Mouse (Mus musculus): ENCODE data around the gene Odaph. TPM values are rescaled to one million over a fixed set of nuclear protein-coding genes. Genes with fewer than 3 reads are reported as not detected.

Odaph gene
- polyA plus RNA-seq, 1 experiment from 2014 or later: not detected

DNA sequence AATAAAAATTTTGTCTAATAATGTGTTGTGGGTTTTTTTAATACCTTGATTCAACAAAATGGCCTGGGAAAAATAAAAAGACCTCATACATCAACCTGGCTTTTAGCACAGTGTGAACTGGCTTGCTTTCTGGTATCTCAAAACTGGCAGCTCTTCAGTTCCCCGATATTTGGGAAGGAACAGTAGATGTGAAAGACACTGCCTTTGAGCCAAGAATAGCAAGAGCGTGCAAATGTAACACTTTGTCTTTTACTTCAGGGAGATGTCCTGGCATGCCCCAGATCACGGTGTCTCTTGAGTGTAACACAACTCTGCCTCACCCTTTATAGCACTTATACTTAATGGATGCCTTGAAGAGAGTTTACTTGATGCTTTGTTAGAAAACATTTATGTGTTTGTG is 15.2 kb upstream of the Odaph start:
- ATAC-seq: no peak
- 94% methylated on average over 3 of the region's 3 CpGs for WGBS
- H3K36me3 ChIP-seq (ENCODE audit: poor library complexity, severe bottlenecking): no peaks in the 10 kb centered on the region

DNA sequence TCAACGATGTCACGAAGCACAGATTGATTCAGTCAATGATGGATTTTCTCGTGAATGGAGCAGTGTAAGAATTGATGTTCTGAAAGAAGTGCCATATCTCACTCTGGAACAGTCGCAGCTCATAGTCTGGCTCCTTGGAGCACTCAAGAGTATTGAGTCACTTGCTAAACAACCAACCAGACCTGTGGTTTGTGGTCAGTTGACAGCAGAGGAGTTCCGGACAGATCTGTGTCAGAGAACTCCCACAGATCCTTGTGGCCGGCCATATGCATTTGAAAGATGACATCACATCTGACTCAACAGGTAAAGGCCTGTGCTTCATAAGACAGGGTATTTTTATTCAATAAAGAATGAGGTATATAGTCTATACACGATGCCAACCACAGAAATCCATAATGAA is 13.3 kb upstream of the Odaph start:
- H3K9ac ChIP-seq: no peak overlapping the region
- no peak overlapping the region for H3K4me3 ChIP-seq
- 95% methylated on average over 7 of the region's 7 CpGs for WGBS
- no peak overlapping the region for H3K27ac ChIP-seq
- no peaks in the 10 kb centered on the region for H3K27me3 ChIP-seq
- H3K36me3 ChIP-seq (ENCODE audit: poor library complexity, severe bottlenecking): no peaks in the 10 kb centered on the region
- ATAC-seq: no peak
- no peak overlapping the region for H3K4me2 ChIP-seq
- H3K4me1 ChIP-seq: no peaks in the 10 kb centered on the region
- no peaks in the 10 kb centered on the region for H3K9me3 ChIP-seq (replicated peaks)

More for the DNA sequence above, 15.2 kb upstream of the Odaph start:
- Histone ChIP-seq H3K9ac (no peak overlapping the region), H3K4me3 (no peak overlapping the region), H3K4me1 (no peaks in the 10 kb centered on the region), H3K4me2 (no peak overlapping the region), H3K9me3 (replicated peaks) (no peaks in the 10 kb centered on the region), H3K27ac (no peak overlapping the region), H3K27me3 (no peaks in the 10 kb centered on the region)

DNA sequence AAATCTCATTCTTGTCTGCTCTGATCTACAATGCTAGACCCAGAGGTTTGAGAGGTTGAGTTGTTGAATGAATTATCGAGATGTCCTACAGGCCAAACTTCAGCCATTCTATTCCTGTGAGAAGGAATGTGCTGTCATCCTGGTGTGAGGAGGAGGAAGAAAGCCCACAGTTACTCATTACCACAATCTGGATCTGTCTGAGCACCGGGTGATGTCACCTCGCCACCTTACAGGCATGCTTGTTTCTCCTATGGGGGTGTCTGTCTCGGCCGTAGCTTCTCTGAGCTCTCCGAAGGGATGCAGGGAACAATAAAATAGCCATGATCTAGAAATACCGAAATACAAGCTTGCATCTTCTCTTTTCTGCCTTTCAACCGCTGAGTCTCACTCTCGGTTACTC is 11.5 kb upstream of the Odaph start:
- no peaks in the 10 kb centered on the region for H3K36me3 ChIP-seq (ENCODE audit: poor library complexity, severe bottlenecking)
- 95% methylated on average over 9 of the region's 9 CpGs for WGBS
- H3K4me2 ChIP-seq: no peak overlapping the region
- no peaks in the 10 kb centered on the region for H3K9me3 ChIP-seq (replicated peaks)
- H3K27me3 ChIP-seq: no peaks in the 10 kb centered on the region
- no peak overlapping the region for H3K27ac ChIP-seq
- ATAC-seq: no peak
- H3K9ac ChIP-seq: no peak overlapping the region
- H3K4me3 ChIP-seq: no peak overlapping the region
- no peaks in the 10 kb centered on the region for H3K4me1 ChIP-seq

DNA sequence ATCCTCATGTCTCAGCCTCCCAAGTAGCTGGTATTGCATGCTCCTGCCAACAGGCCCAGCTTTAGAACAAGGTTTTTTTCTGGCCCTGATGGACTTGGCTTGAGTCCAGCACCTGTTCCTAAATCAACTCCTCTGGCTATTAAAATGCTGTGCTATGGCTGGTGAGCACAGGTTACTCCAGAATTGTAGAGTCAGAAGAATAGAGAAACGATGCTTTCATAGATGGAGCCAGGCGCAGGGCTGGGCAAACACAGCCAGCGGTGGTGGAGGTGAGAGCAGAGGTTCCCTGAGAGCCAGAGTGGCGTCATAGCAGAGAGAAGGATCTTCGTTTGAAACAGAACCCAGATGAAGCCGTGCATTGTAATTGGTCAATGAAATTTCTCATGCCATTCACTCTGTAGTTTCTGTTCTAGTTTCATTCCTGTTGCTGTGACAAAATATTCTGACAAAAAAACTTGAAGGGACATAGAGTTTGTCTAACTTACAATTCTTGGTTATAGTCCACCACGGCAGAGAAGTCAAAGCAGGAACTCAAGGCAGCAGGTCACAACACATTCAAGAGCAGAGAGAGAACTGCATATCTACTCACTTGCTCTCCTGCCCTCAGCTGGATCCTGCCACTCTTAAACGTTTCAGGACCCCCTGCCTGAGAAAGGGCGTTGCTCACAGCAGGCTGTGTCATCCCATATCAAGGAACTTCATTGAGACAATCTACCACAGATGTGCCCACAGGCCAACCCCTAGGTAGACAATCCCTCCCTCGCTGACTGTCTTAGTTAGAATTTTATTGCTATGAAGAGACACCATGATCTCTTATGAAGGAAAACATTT is 10.5 kb upstream of the Odaph start:
- H3K9ac ChIP-seq: no peak overlapping the region
- H3K27me3 ChIP-seq: no peaks in the 10 kb centered on the region
- no peaks in the 10 kb centered on the region for H3K36me3 ChIP-seq (ENCODE audit: poor library complexity, severe bottlenecking)
- ATAC-seq: no peak
- no peak overlapping the region for H3K4me3 ChIP-seq
- H3K27ac ChIP-seq: no peak overlapping the region
- no peak overlapping the region for H3K4me2 ChIP-seq
- no peaks in the 10 kb centered on the region for H3K4me1 ChIP-seq
- H3K9me3 ChIP-seq (replicated peaks): no peaks in the 10 kb centered on the region
- 78% methylated on average over 10 of the region's 10 CpGs for WGBS

DNA sequence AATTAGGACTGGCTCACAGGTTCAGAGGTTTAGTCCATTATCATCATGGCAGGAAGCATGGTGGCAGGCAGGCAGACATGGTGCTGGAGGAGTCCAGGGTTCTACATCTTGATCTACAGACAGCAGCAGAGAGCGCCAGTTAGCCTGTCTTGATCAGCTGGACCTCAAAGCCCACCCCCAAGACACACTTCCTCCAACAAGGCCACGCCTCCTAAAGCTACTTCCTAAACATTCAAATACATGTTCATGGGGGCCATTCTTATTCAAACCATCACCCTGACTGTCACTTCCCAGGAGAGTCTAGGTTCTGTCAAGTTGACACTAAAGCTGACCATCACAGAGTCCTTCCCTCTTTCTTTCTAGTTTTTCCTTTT is 9.9 kb upstream of the Odaph start:
- Histone ChIP-seq H3K36me3 (ENCODE audit: poor library complexity, severe bottlenecking) (no peaks in the 10 kb centered on the region), H3K4me3 (no peak overlapping the region), H3K4me2 (no peak overlapping the region), H3K9ac (no peak overlapping the region), H3K9me3 (replicated peaks) (no peaks in the 10 kb centered on the region), H3K27me3 (no peaks in the 10 kb centered on the region), H3K27ac (no peak overlapping the region), H3K4me1 (no peaks in the 10 kb centered on the region)
- no peak for ATAC-seq
- WGBS: 72% methylated on average over 2 of the region's 2 CpGs

DNA sequence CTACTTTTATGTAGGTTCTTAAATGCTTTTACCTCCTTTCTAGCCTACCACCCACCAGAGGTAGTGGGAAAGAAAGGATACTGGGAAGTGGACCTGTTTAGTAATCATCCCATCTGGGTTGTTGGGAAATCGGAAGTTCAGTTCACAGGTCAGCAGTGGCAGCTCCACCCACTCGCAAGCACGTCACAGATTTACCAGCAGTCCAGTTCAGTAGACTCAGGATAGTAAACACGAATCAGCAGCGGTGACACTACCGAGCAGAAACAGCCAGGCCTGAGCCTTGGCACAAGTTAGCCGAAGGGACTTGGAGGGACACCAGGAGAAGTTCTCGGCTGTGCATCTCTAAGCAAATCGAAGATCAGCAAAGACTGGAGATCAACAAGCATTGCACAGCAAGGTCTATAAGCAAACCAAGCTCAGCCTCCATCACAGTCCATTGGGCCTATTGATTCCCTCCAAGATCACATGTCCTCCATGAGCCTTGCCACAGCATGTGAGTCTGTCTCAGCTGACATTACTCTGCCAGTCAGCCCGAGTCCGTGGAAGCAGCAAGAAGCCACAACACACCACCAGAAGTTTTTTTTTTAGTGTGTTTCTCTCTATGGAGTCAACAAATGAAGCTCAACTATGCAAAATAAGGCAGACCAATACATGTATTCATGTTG is 6.0 kb upstream of the Odaph start:
- ATAC-seq: no peak
- no peaks in the 10 kb centered on the region for H3K27me3 ChIP-seq
- WGBS: 94% methylated on average over 11 of the region's 11 CpGs

DNA sequence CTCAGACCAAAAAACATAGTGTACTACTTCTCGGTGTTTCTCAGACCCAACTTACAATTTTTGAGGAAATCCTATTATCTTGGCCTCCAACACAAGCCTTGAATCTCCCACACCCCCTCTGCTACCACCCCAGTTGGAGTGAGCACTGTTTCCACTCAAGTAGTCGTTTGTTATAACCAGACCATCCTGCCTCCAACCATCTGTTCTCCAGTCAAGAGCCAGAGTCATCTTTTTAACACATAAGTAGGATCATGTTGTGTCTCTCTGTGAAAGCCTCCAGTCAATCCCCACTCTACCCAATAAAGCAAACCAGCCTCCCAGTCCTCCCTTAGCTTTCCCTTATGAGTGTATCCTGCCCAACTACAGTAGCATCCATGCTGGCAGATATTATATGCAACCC is 3.8 kb upstream of the Odaph start:
- 66% methylated on average over 2 of the region's 2 CpGs for WGBS
- Histone ChIP-seq H3K27me3 (no peaks in the 10 kb centered on the region), H3K4me2 (no peak overlapping the region), H3K4me3 (no peak overlapping the region), H3K9ac (no peak overlapping the region), H3K27ac (no peak overlapping the region), H3K9me3 (replicated peaks) (no peaks in the 10 kb centered on the region), H3K4me1 (no peaks in the 10 kb centered on the region), H3K36me3 (ENCODE audit: poor library complexity, severe bottlenecking) (no peaks in the 10 kb centered on the region)
- no peak for ATAC-seq

More for the DNA sequence above, 6.0 kb upstream of the Odaph start:
- H3K4me3 ChIP-seq: no peak overlapping the region
- no peak overlapping the region for H3K27ac ChIP-seq
- no peaks in the 10 kb centered on the region for H3K9me3 ChIP-seq (replicated peaks)
- H3K9ac ChIP-seq: no peak overlapping the region
- no peak overlapping the region for H3K4me2 ChIP-seq
- H3K36me3 ChIP-seq (ENCODE audit: poor library complexity, severe bottlenecking): no peaks in the 10 kb centered on the region
- H3K4me1 ChIP-seq: no peaks in the 10 kb centered on the region

DNA sequence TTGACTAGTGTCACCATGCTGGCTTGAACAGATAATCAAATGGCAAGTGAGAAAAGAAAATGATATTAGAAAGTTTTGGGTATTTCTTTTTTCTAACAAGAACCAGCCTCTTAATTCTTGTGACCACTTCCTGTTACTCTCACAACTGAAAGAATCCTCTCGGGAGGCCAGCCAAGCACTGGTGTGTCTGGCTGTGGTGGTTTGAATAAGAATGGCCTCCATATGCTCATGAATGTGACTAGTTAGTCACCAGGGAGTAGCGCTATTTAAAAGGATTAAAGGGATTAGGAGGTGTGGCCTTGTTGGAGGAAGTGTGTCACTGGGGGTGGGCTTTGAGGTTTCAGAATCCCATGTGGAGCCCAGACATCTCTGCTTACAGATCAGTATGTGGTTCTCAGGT is 1.6 kb upstream of the Odaph start:
- ATAC-seq: no peak
- Histone ChIP-seq H3K9me3 (replicated peaks) (no peaks in the 10 kb centered on the region), H3K4me1 (no peaks in the 10 kb centered on the region), H3K4me3 (no peak overlapping the region), H3K36me3 (ENCODE audit: poor library complexity, severe bottlenecking) (no peaks in the 10 kb centered on the region), H3K4me2 (no peak overlapping the region), H3K9ac (no peak overlapping the region), H3K27ac (no peak overlapping the region), H3K27me3 (no peaks in the 10 kb centered on the region)
- 18% methylated on average over 2 of the region's 2 CpGs for WGBS

DNA sequence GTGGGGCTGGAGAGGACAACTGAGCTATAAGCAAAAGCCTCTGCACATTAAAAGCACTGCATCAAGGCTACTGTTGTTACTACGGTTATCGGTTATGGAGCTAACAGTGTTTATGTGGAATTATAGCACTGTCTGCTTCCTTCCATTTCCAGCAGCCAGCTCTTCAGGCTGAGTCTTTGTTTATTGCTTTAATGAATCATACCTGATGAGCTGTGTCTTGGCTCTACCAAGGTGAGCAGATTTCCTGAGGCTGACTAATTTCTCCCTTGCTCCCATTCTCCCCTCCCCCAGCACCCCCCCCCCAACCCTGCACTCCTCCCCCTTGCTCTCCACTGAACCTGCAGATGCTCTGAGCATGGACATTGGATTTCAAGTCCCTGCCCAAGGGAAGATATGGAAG is 524 bp downstream of the Odaph start:
- Histone ChIP-seq H3K27ac (no peak overlapping the region), H3K9me3 (replicated peaks) (no peaks in the 10 kb centered on the region), H3K27me3 (no peaks in the 10 kb centered on the region), H3K9ac (no peak overlapping the region), H3K4me3 (no peak overlapping the region), H3K4me1 (no peaks in the 10 kb centered on the region), H3K4me2 (no peak overlapping the region), H3K36me3 (ENCODE audit: poor library complexity, severe bottlenecking) (no peaks in the 10 kb centered on the region)
- no peak for ATAC-seq
- 89% methylated on average over 2 of the region's 2 CpGs for WGBS

DNA sequence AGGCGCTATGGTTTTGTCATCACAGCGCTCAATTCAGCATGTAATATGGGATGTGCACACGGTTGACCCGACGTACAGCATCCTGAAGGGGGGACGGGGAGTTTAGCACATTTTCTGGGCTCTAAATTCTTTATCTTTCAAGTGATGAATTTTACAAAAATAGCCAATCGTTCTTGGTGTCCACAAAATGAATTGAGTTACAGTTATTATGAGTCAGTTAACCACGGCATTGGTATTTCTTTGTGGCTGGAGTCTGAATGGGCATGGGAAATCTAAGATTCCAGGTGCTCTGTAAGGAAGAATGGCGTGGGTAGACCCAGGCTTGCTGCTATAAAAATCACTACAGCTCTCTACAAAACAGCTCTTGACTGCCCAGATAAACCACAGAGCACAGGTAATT is 2.0 kb downstream of the Odaph start:
- H3K9me3 ChIP-seq (replicated peaks): no peaks in the 10 kb centered on the region
- H3K4me2 ChIP-seq: no peak overlapping the region
- no peak for ATAC-seq
- no peaks in the 10 kb centered on the region for H3K27me3 ChIP-seq
- no peak overlapping the region for H3K9ac ChIP-seq
- H3K4me1 ChIP-seq: no peaks in the 10 kb centered on the region
- no peak overlapping the region for H3K4me3 ChIP-seq
- H3K27ac ChIP-seq: no peak overlapping the region
- no peaks in the 10 kb centered on the region for H3K36me3 ChIP-seq (ENCODE audit: poor library complexity, severe bottlenecking)
- WGBS: 79% methylated on average over 9 of the region's 9 CpGs

DNA sequence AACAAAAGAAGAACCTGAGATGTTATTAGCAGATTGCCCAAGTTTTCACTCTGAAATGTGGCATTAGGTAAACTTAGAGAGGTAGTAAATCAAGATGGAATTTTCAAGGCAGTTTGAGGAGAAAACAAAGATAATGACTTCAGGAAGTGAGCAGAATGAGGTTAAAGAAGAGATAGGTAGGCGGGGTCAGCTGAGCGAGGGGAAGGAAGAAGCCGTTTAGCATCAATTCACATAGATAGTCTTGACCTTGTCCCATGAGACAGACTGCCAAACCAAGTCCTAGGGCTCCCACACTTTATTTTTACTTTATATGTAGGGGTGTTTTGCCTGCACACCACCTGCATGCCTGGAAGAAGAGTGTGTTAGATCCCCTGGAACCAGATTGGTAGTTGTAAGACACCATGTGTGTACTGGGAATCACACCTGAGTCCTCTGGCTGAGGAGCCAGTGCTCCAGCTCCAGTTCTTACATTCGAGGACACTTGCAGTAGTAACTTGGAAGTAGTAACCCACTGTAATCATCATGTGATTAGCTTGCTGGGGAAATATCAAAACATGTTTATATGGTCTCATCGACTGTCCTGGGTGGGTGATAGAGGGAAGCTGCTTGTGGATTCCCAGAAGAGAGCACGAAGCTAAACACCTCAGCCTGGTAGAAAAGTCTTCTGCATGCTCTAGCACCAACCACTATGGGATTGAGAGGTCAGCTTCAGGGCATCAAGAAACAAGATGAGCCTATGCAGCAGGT is 4.1 kb downstream of the Odaph start:
- Histone ChIP-seq H3K9me3 (replicated peaks) (no peaks in the 10 kb centered on the region), H3K27ac (no peak overlapping the region), H3K4me1 (no peaks in the 10 kb centered on the region), H3K36me3 (ENCODE audit: poor library complexity, severe bottlenecking) (no peaks in the 10 kb centered on the region), H3K9ac (no peak overlapping the region), H3K27me3 (no peaks in the 10 kb centered on the region), H3K4me3 (no peak overlapping the region), H3K4me2 (no peak overlapping the region)
- no peak for ATAC-seq
- WGBS: 85% methylated on average over 6 of the region's 6 CpGs

DNA sequence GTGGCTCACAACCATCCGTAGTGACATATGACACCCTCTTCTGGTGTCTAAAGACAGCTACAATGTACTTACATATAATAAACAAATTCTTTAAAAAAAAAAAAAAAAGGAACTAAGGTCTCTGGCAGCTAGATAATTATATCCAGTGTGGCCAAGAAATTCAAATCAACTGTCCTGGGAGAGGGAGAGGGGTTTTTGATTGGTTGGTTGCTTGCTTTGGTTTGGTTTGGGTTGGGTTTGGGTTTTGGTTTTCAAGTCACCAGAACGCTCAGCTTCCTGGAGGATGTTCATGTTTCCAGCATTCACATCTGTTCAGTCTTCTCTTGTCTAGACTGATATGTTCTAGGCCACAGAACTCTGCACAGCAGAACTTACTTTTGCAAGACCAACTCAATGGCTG is 5.8 kb downstream of the Odaph start:
- H3K4me2 ChIP-seq: no peak overlapping the region
- no peak overlapping the region for H3K9ac ChIP-seq
- no peak overlapping the region for H3K4me3 ChIP-seq
- no peak overlapping the region for H3K27ac ChIP-seq
- no peaks in the 10 kb centered on the region for H3K27me3 ChIP-seq
- H3K4me1 ChIP-seq: no peaks in the 10 kb centered on the region
- H3K9me3 ChIP-seq (replicated peaks): no peaks in the 10 kb centered on the region
- H3K36me3 ChIP-seq (ENCODE audit: poor library complexity, severe bottlenecking): no peaks in the 10 kb centered on the region
- no peak for ATAC-seq
- 89% methylated on average over 2 of the region's 2 CpGs for WGBS
